Mouse (Mus musculus) MEL (cell line): ENCODE data around the gene Pitpnc1.

ENCODE experiments used
- CTCF ChIP-seq, 3 experiments: IDR thresholded peaks in 2 of 3; conservative IDR thresholded peaks in 1 of 3; 2 replicates each; pipeline ENCODE4 v1.5.1; 2011 to 2012; ENCODE audit warnings: low read length in 3 of 3, low read depth in 2 of 3, mild to moderate bottlenecking in 2 of 3, improper control_type of control experiment in 1 of 3, inconsistent platforms in 1 of 3, mixed read lengths in 1 of 3, moderate library complexity in 1 of 3; ENCODE audit not compliant: control insufficient read depth in 1 of 3, insufficient read depth in 1 of 3, poor library complexity in 1 of 3, severe bottlenecking in 1 of 3
- MYC ChIP-seq: IDR thresholded peaks from 2 replicates; pipeline ENCODE4 v1.6.1; 2011; ENCODE audit warnings: low read depth, mild to moderate bottlenecking, low read length, improper control_type of control experiment, moderate library complexity
- TCF12 ChIP-seq: IDR thresholded peaks from 2 replicates; pipeline ENCODE4 v1.6.1; 2014; ENCODE audit warnings: low read depth, mild to moderate bottlenecking, inconsistent platforms, low read length, improper control_type of control experiment, moderate library complexity
- ZKSCAN1 ChIP-seq: IDR thresholded peaks from 2 replicates; pipeline ENCODE4 v1.6.1; 2012; ENCODE audit warnings: low read depth, mild to moderate bottlenecking, inconsistent platforms, low read length, improper control_type of control experiment, moderate library complexity

GRCm38 (mm10) chr11:107469523-107470371 lies 752 bp downstream of the Pitpnc1 start:
- TF ChIP-seq CTCF (IDR thresholded peaks at IDR 0.05 in 2 of 3, conservative IDR thresholded peaks at IDR 0.05 in 1 of 3; ENCODE audit: control insufficient read depth in 1 of 3, insufficient read depth in 1 of 3, low read depth in 2 of 3, low read length in 3 of 3, poor library complexity in 1 of 3, severe bottlenecking in 1 of 3), result 0 out of 6 replicates have a peak, but pooled peaks of 1 of the 3 experiments have one; percentile 1
- no peak for TF ChIP-seq ZKSCAN1
- TF ChIP-seq MYC, result no peak
- TF ChIP-seq TCF12, result peak; percentile 37; the same call in 1 of the 2 replicates
